Mouse (Mus musculus) adrenal gland, adult 8-10 months (tissue): ENCODE measurements around the gene Man2b1. TPM values are rescaled to one million over a fixed set of nuclear protein-coding genes. Genes with fewer than 3 reads are reported as not detected.
"Not testable (repeated sequence)": the region's sequence is repeated elsewhere in the genome, so short reads cannot be mapped to it uniquely, and the experiment has no call there.

ENCODE experiments used
- DNase-seq: peaks from one replicate; pipeline ENCODE4 v3.0.0; 2022
- microRNA-seq, 2 experiments: library from miRNA; unstranded; fragments of <30 nt; microRNA quantifications; one replicate each; pipeline ENCODE4 v1.2.0; 2022
- total RNA-seq, 4 experiments: library from RNA; stranded (reverse); gene quantifications; 2 replicates each; pipeline ENCODE4 v1.2.4; 2022

The Man2b1 gene
- total RNA-seq, 4 experiments from 2014 or later: 53.4 to 60.8 (median 54.3) TPM

GRCm38 (mm10) chr8:85122995-85123394 is 39.9 kb downstream of the Man2b1 start, which contains the start of gene Zfp791:
Gene Zfp791 (minus strand): TSS chr8:85123095.
- no peak for DNase-seq

DNA sequence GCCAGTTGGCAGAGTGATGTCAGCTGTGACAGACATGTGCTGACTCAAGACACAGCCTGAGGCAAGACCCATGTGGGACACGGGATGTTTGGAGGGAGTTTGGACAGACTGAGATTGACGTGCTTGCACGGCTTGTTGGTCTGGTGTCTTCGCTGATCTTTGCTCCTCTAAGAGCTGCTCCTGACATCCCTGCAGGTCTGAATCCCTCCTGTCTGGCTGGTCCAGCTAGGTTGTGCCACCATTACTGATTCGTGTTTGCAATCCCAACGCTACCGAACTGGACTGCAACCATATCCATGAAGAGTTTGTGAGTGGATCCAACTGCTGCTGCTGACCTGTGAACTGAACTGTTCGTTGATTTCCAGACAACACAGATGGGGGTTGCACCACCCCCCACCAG is 40.6 kb downstream of the Man2b1 start:
- no peak for DNase-seq

GRCm38 (mm10) chr8:85132335-85132734 is 49.3 kb downstream of the Man2b1 start:
- peak; percentile 21 for DNase-seq

- not testable (repeated sequence) for DNase-seq
Observed at GRCm38 (mm10) chr8:85135690-85136089, 52.6 kb downstream of the Man2b1 start.

DNA sequence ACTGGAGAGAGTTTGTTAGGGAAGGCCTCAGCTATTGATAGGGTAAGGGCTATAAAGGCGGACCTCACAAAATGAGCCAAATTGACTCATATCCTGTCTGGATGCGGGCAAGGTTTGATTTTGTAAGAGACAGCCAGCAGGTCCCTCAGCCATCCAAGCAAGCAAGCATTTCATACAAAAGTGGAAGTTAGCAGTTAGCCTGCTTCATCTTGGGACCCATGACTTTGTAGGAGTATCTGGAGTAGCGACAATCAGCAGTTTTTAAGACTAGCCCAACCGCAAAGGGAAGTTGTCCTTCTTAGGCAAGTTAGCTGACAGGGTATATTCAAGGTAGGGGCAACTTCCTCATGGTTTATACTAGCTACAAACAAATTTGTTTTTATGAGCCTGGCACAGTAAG is 59.4 kb downstream of the Man2b1 start:
- no peak for DNase-seq

Small RNAs within 50 kb of the gene (microRNA-seq; reads per million reads assigned to microRNA genes)
- 0 to 0.35 reads per million in 2 experiments for gene Gm23388
- 0.53 to 0.84 reads per million in 2 experiments for gene Mir7070

Other genes with a start within 250 kb of the Man2b1 start
- 100 to 1,000 TPM; 107 to 125 (median 111) TPM for gene Rad23a, start 242.6 kb upstream of the Man2b1 start, total RNA-seq
- gene Calr, start 236.3 kb upstream of the Man2b1 start, total RNA-seq: 100 to 1,000 TPM; 629 to 719 (median 673) TPM
- 10 to 100 TPM; 59.9 to 76.8 (median 68.0) TPM for gene Farsa, start 226.3 kb upstream of the Man2b1 start, total RNA-seq
- gene Syce2, start 211.2 kb upstream of the Man2b1 start, total RNA-seq: 1 to 10 TPM; 6.1 to 9.1 (median 7.1) TPM
- gene Gcdh, start 189.3 kb upstream of the Man2b1 start, total RNA-seq: 10 to 100 TPM; 51.9 to 66.4 (median 60.4) TPM
- under 1 TPM in 2 of 4 experiments, not detected in 2; 0.22 to 0.24 TPM for gene Klf1, start 181.3 kb upstream of the Man2b1 start, total RNA-seq
- 10 to 100 TPM; 12.5 to 28.7 (median 22.2) TPM for gene Dnase2a, start 174.7 kb upstream of the Man2b1 start, total RNA-seq
- gene Mast1, start 145.9 kb upstream of the Man2b1 start, total RNA-seq: 1 to 10 TPM; 2.1 to 9.2 (median 5.9) TPM
- gene Rtbdn, start 136.3 kb upstream of the Man2b1 start, total RNA-seq: under 1 TPM in 2 of 4 experiments, not detected in 2; 0.28 to 0.40 TPM
- gene Gm49661, start 113.8 kb upstream of the Man2b1 start, total RNA-seq: 1 to 10 TPM in 2 of 4 experiments, not detected in 2; 1.7 to 2.3 TPM
- gene Prdx2, start 113.7 kb upstream of the Man2b1 start, total RNA-seq: 100 to 1,000 TPM; 651 to 758 (median 708) TPM
- gene Rnaseh2a, start 113.5 kb upstream of the Man2b1 start, total RNA-seq: 100 to 1,000 TPM in 3 of 4 experiments, 10 to 100 TPM in 1; 89.0 to 142 (median 110) TPM
- 100 to 1,000 TPM in 1 of 4 experiments, 10 to 100 TPM in 3; 39.9 to 211 (median 52.4) TPM for gene Junb, start 104.6 kb upstream of the Man2b1 start, total RNA-seq
- 10 to 100 TPM in 2 of 4 experiments, 1 to 10 TPM in 2; 6.2 to 12.7 (median 10.5) TPM for gene Hook2, start 92.7 kb upstream of the Man2b1 start, total RNA-seq
- gene Best2, start 68.7 kb upstream of the Man2b1 start, total RNA-seq: not detected
- 100 to 1,000 TPM in 2 of 4 experiments, 10 to 100 TPM in 2; 96.4 to 107 (median 101) TPM for gene Asna1, start 58.0 kb upstream of the Man2b1 start, total RNA-seq
- gene Trir, start 56.4 kb upstream of the Man2b1 start, total RNA-seq: 100 to 1,000 TPM; 134 to 159 (median 155) TPM
- gene Tnpo2, start 46.4 kb upstream of the Man2b1 start, total RNA-seq: 10 to 100 TPM; 67.7 to 85.8 (median 73.5) TPM
- 10 to 100 TPM; 15.0 to 29.6 (median 21.6) TPM for gene Fbxw9, start 23.2 kb upstream of the Man2b1 start, total RNA-seq
- 1 to 10 TPM in 1 of 4 experiments, not detected in 3; 1.3 TPM for gene Gm5741, start 15.3 kb upstream of the Man2b1 start, total RNA-seq
- gene Dhps, start 11.5 kb upstream of the Man2b1 start, total RNA-seq: 10 to 100 TPM; 31.4 to 41.2 (median 33.2) TPM
- 10 to 100 TPM; 76.0 to 87.7 (median 81.1) TPM for gene Wdr83os, start 2.5 kb upstream of the Man2b1 start, total RNA-seq
- gene Wdr83, start 2.0 kb upstream of the Man2b1 start, total RNA-seq: 10 to 100 TPM; 22.6 to 30.1 (median 29.2) TPM
- gene Zfp791, start 39.8 kb downstream of the Man2b1 start, total RNA-seq: 1 to 10 TPM; 1.7 to 2.4 (median 1.9) TPM
- not detected for gene Cks1brt, start 68.7 kb downstream of the Man2b1 start, total RNA-seq
- not detected for gene Olfr371, start 142.7 kb downstream of the Man2b1 start, total RNA-seq
- gene Orc6, start 216.4 kb downstream of the Man2b1 start, total RNA-seq: 10 to 100 TPM; 11.2 to 16.0 (median 14.5) TPM
- 100 to 1,000 TPM in 2 of 4 experiments, 10 to 100 TPM in 2; 94.1 to 113 (median 105) TPM for gene Vps35, start 216.5 kb downstream of the Man2b1 start, total RNA-seq